Mouse (Mus musculus): ENCODE measurements around the gene Aatk. TPM values are rescaled to one million over a fixed set of nuclear protein-coding genes. Genes with fewer than 3 reads are reported as not detected.

The Aatk gene
- total and polyA plus RNA-seq, 2 experiments from 2014 or later, result 0.71 to 22.1 TPM

- no peak overlapping the region for H3K9ac ChIP-seq (replicated peaks; ENCODE audit: low read depth, low read length)
- H3K4me3 ChIP-seq (ENCODE audit: low read depth, low read length), result no peak overlapping the region
- no peak overlapping the region for H3K4me2 ChIP-seq (ENCODE audit: low read depth, low read length)
- no peaks in the 10 kb centered on the region for H3K27me3 ChIP-seq (ENCODE audit: control insufficient read depth, insufficient read depth, low read length)
- TF ChIP-seq CTCF (IDR thresholded peaks at IDR 0.05; ENCODE audit: low read depth) (no peak), EP300 (IDR thresholded peaks at IDR 0.05; ENCODE audit: low read depth) (no peak)
- WGBS, result 94% methylated on average over 27 of the region's 27 CpGs
- H3K4me1 ChIP-seq (ENCODE audit: control insufficient read depth, insufficient read depth), result no peaks in the 10 kb centered on the region
- ATAC-seq (ENCODE audit: insufficient read depth, low read depth), result no peak
- no peaks in the 10 kb centered on the region for H3K9me3 ChIP-seq (replicated peaks; ENCODE audit: control insufficient read depth, low read length)
- DNase-seq (ENCODE audit: low spot score), result no peak
- H3K27ac ChIP-seq (ENCODE audit: low read depth), result no peak overlapping the region
- H3K36me3 ChIP-seq (replicated peaks; ENCODE audit: control insufficient read depth, insufficient read depth, low read length), result peaks cover 35% of the 10 kb centered on the region
These were observed 23.4 kb upstream of the Aatk start for GRCm38 (mm10) chr11:120070286-120070930.

DNA sequence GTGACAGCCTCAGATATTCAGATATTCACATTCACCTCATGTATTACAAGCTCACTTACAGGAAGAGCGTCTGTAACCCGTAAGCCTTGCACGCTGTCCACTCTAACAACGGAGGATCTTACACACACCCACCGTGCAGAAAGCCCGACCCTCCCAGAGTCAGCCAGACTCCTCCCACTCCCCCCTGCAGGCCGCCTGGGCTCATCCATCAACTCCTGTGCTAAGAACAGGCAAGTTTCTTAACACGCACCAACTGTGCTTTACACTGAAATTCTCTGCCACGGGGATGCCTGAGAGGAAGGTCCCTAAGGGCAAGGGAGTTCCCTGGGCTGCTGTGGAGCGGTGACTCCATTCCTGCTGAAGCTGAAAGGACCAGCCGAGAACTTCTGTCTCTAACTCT is 22.3 kb upstream of the Aatk start:
- ATAC-seq (ENCODE audit: insufficient read depth, low read depth) (no peak), DNase-seq (ENCODE audit: low spot score) (no peak)
- H3K4me1 ChIP-seq (ENCODE audit: control insufficient read depth, insufficient read depth), result no peaks in the 10 kb centered on the region
- H3K4me3 ChIP-seq (ENCODE audit: low read depth, low read length), result no peak overlapping the region
- 54% methylated on average over 11 of the region's 11 CpGs for WGBS
- H3K27me3 ChIP-seq (ENCODE audit: control insufficient read depth, insufficient read depth, low read length), result no peaks in the 10 kb centered on the region
- no peaks in the 10 kb centered on the region for H3K9me3 ChIP-seq (replicated peaks; ENCODE audit: control insufficient read depth, low read length)
- H3K36me3 ChIP-seq (replicated peaks; ENCODE audit: control insufficient read depth, insufficient read depth, low read length), result peaks cover 31% of the 10 kb centered on the region
- no peak for TF ChIP-seq CTCF (IDR thresholded peaks at IDR 0.05; ENCODE audit: low read depth)
- no peak overlapping the region for H3K27ac ChIP-seq (ENCODE audit: low read depth)
- no peak overlapping the region for H3K9ac ChIP-seq (replicated peaks; ENCODE audit: low read depth, low read length)
- H3K4me2 ChIP-seq (ENCODE audit: low read depth, low read length), result no peak overlapping the region

DNA sequence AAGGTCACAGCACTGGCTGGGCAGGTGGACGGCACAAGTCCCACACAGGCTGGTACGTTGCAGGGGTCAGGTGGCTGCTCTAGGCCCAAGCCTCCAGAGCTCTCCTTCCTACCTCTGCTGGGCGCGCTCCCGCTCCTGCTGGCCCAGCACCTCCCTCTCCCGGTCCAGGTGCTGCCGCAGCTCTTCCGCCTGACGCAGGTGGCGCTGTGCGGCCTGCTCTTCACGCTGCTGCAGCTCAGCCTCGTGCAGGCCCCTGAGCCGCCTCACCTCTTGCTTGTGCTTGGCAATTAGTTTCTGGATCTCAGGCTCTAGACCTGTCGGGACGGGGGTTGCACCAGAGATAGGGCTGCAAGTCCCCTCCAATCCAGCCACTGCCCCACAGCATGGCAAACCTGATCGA is 20.9 kb upstream of the Aatk start:
- TF ChIP-seq CTCF (IDR thresholded peaks at IDR 0.05; ENCODE audit: low read depth) (no peak), EP300 (IDR thresholded peaks at IDR 0.05; ENCODE audit: low read depth) (no peak)
- DNase-seq (ENCODE audit: low spot score) (no peak), ATAC-seq (ENCODE audit: insufficient read depth, low read depth) (0 out of 2 replicates have a peak, but pooled peaks have one; percentile 6)
- Histone ChIP-seq H3K27me3 (ENCODE audit: control insufficient read depth, insufficient read depth, low read length) (no peaks in the 10 kb centered on the region), H3K4me2 (ENCODE audit: low read depth, low read length) (no peak overlapping the region), H3K9me3 (replicated peaks; ENCODE audit: control insufficient read depth, low read length) (no peaks in the 10 kb centered on the region), H3K4me1 (ENCODE audit: control insufficient read depth, insufficient read depth) (no peaks in the 10 kb centered on the region), H3K9ac (replicated peaks; ENCODE audit: low read depth, low read length) (no peak overlapping the region), H3K36me3 (replicated peaks; ENCODE audit: control insufficient read depth, insufficient read depth, low read length) (peaks cover 31% of the 10 kb centered on the region), H3K27ac (ENCODE audit: low read depth) (no peak overlapping the region), H3K4me3 (ENCODE audit: low read depth, low read length) (no peak overlapping the region)
- WGBS, result 78% methylated on average over 17 of the region's 17 CpGs

- Histone ChIP-seq H3K4me3 (ENCODE audit: low read depth, low read length) (no peak overlapping the region; the same call in 1 of the 2 replicates), H3K4me2 (ENCODE audit: low read depth, low read length) (peak overlapping the region; percentile 28), H3K27me3 (ENCODE audit: control insufficient read depth, insufficient read depth, low read length) (no peaks in the 10 kb centered on the region), H3K9me3 (replicated peaks; ENCODE audit: control insufficient read depth, low read length) (no peaks in the 10 kb centered on the region), H3K9ac (replicated peaks; ENCODE audit: low read depth, low read length) (no peak overlapping the region), H3K36me3 (replicated peaks; ENCODE audit: control insufficient read depth, insufficient read depth, low read length) (peaks cover 12% of the 10 kb centered on the region), H3K4me1 (ENCODE audit: control insufficient read depth, insufficient read depth) (no peaks in the 10 kb centered on the region), H3K27ac (ENCODE audit: low read depth) (no peak overlapping the region)
- TF ChIP-seq CTCF (IDR thresholded peaks at IDR 0.05; ENCODE audit: low read depth) (peak; percentile 74), EP300 (IDR thresholded peaks at IDR 0.05; ENCODE audit: low read depth) (no peak)
- DNase-seq (ENCODE audit: low spot score) (peak; percentile 48), ATAC-seq (ENCODE audit: insufficient read depth, low read depth) (peak; percentile 30; the same call in 1 of the 2 replicates)
- 29% methylated on average over 10 of the region's 10 CpGs for WGBS
These were observed 18.3 kb upstream of the Aatk start for GRCm38 (mm10) chr11:120065291-120065690.

GRCm38 (mm10) chr11:120064668-120065040 is 17.7 kb upstream of the Aatk start:
- TF ChIP-seq EP300 (IDR thresholded peaks at IDR 0.05; ENCODE audit: low read depth), result no peak
- TF ChIP-seq CTCF (IDR thresholded peaks at IDR 0.05; ENCODE audit: low read depth), result no peak
- 89% methylated on average over 11 of the region's 11 CpGs for WGBS

More at GRCm38 (mm10) chr11:120064668-120065040, 17.7 kb upstream of the Aatk start:
- ATAC-seq (ENCODE audit: insufficient read depth, low read depth), result no peak
- no peaks in the 10 kb centered on the region for H3K4me1 ChIP-seq (ENCODE audit: control insufficient read depth, insufficient read depth)
- peaks cover 10% of the 10 kb centered on the region for H3K36me3 ChIP-seq (replicated peaks; ENCODE audit: control insufficient read depth, insufficient read depth, low read length)
- H3K4me2 ChIP-seq (ENCODE audit: low read depth, low read length), result no peak overlapping the region
- no peak overlapping the region for H3K27ac ChIP-seq (ENCODE audit: low read depth)
- DNase-seq (ENCODE audit: low spot score), result no peak
- H3K4me3 ChIP-seq (ENCODE audit: low read depth, low read length), result no peak overlapping the region
- no peak overlapping the region for H3K9ac ChIP-seq (replicated peaks; ENCODE audit: low read depth, low read length)
- no peaks in the 10 kb centered on the region for H3K9me3 ChIP-seq (replicated peaks; ENCODE audit: control insufficient read depth, low read length)
- no peaks in the 10 kb centered on the region for H3K27me3 ChIP-seq (ENCODE audit: control insufficient read depth, insufficient read depth, low read length)

Data from heart, postnatal 0 days (tissue).